Mouse (Mus musculus): Measurements from ENCODE around the gene Hadhb.

The Hadhb gene

GRCm38 (mm10) chr5:30119163-30119562 lies 35.9 kb upstream of the Hadhb start:
- ChIA-PET POLR2A (interaction anchor here in 2 of 4 experiments (0.6 to 2.5 kb wide), 4 partner anchors 9 to 36 kb away, joined by 3 to 12 read pairs (median 5); partner anchors contain the start of genes Hadha (in 2 of the 2) and Hadhb (in 2 of the 2)), CTCF (no interaction called here)

- POLR2A ChIA-PET: interaction anchor here in 2 of 4 experiments (0.7 to 2.5 kb wide), 7 partner anchors 9 to 47 kb away, joined by 3 to 12 read pairs (median 4); partner anchors contain the start of genes Hadha (in 2 of the 2) and Hadhb (in 2 of the 2)
- CTCF ChIA-PET: interaction anchor here in 1 of 4 experiments (0.6 to 0.8 kb wide), 3 partner anchors 9 to 731 kb away, joined by 3 to 6 read pairs (median 3); partner anchors contain the start of gene Il6
These were observed 34.9 kb upstream of the Hadhb start for GRCm38 (mm10) chr5:30120106-30120505.

GRCm38 (mm10) chr5:30122481-30122880 lies 32.6 kb upstream of the Hadhb start:
- POLR2A ChIA-PET: interaction anchor here in 1 of 4 experiments (1.0 kb wide), 1 partner anchor 18 kb away, joined by 3 read pairs; the partner anchor contains the start of gene Garem2

GRCm38 (mm10) chr5:30125587-30125986 lies 29.5 kb upstream of the Hadhb start:
- ChIA-PET POLR2A (interaction anchor here in 2 of 4 experiments (0.5 to 1.8 kb wide), 4 partner anchors 10 to 21 kb away, joined by 3 to 4 read pairs (median 4); no protein-coding TSS in a partner anchor), CTCF (interaction anchor here in 3 of 4 experiments (1.0 to 1.2 kb wide), 3 partner anchors 11 to 60 kb away, joined by 4 read pairs; no protein-coding TSS in a partner anchor)

More at GRCm38 (mm10) chr5:30122481-30122880, 32.6 kb upstream of the Hadhb start:
- CTCF ChIA-PET: interaction anchor here in 1 of 4 experiments (0.7 kb wide), 1 partner anchor 219 kb away, joined by 4 read pairs; no protein-coding TSS in a partner anchor

- ChIA-PET CTCF (no interaction called here), POLR2A (interaction anchor here in 1 of 4 experiments (0.7 to 0.8 kb wide), 2 partner anchors 36 to 42 kb away, joined by 3 to 4 read pairs; no protein-coding TSS in a partner anchor)
These were observed 28.3 kb upstream of the Hadhb start for GRCm38 (mm10) chr5:30126756-30127155.

- ChIA-PET POLR2A (interaction anchor here in 2 of 4 experiments (0.6 to 1.3 kb wide), 4 partner anchors 9 to 214 kb away, joined by 3 read pairs; no protein-coding TSS in a partner anchor), CTCF (no interaction called here)
These were observed 27.0 kb upstream of the Hadhb start for GRCm38 (mm10) chr5:30127921-30128597.

- CTCF ChIA-PET: no interaction called here
- POLR2A ChIA-PET: interaction anchor here in 3 of 4 experiments (0.7 to 1.4 kb wide), 5 partner anchors 8 to 26 kb away, joined by 3 to 5 read pairs (median 3); partner anchors contain the start of genes Hadha (in 1 of the 3) and Hadhb (in 1 of the 3)
These were observed 26.4 kb upstream of the Hadhb start for GRCm38 (mm10) chr5:30128680-30129079.

- ChIA-PET POLR2A (interaction anchor here in 3 of 4 experiments (0.9 to 2.6 kb wide), 5 partner anchors 16 to 24 kb away, joined by 3 to 8 read pairs (median 3); partner anchors contain the start of genes Hadha (in 1 of the 3) and Hadhb (in 1 of the 3)), CTCF (no interaction called here)
These were observed 23.8 kb upstream of the Hadhb start for GRCm38 (mm10) chr5:30131246-30131645.

- ChIA-PET CTCF (interaction anchor here in 1 of 4 experiments (1.2 kb wide), 1 partner anchor 18 kb away, joined by 3 read pairs; no protein-coding TSS in a partner anchor), POLR2A (interaction anchor here in 3 of 4 experiments (0.7 to 2.6 kb wide), 7 partner anchors 9 to 23 kb away, joined by 3 to 8 read pairs (median 3); partner anchors contain the start of genes Hadha (in 1 of the 3) and Hadhb (in 1 of the 3))
These were observed 22.9 kb upstream of the Hadhb start for GRCm38 (mm10) chr5:30132173-30132572.

- ChIA-PET POLR2A (interaction anchor here in 3 of 4 experiments (0.5 to 1.6 kb wide), 3 partner anchors 15 to 19 kb away, joined by 3 to 6 read pairs (median 3); partner anchors contain the start of genes Hadha (in 2 of the 3) and Hadhb (in 2 of the 3)), CTCF (no interaction called here)
These were observed 19.3 kb upstream of the Hadhb start for GRCm38 (mm10) chr5:30135711-30136231.

- CTCF ChIA-PET: interaction anchor here in 1 of 4 experiments (0.6 to 1.0 kb wide), 2 partner anchors 23 to 321 kb away, joined by 3 to 4 read pairs; no protein-coding TSS in a partner anchor
- POLR2A ChIA-PET: interaction anchor here in 3 of 4 experiments (0.5 to 1.2 kb wide), 5 partner anchors 13 to 76 kb away, joined by 3 read pairs; partner anchors contain the start of genes Hadha (in 1 of the 3) and Hadhb (in 1 of the 3)
These were observed 17.8 kb upstream of the Hadhb start for GRCm38 (mm10) chr5:30137271-30137670.

GRCm38 (mm10) chr5:30138193-30138592 lies 16.9 kb upstream of the Hadhb start:
- ChIA-PET CTCF (interaction anchor here in 1 of 4 experiments (0.6 kb wide), 1 partner anchor 444 kb away, joined by 3 read pairs; no protein-coding TSS in a partner anchor), POLR2A (interaction anchor here in 1 of 4 experiments (0.9 to 1.7 kb wide), 3 partner anchors 16 to 24 kb away, joined by 3 to 4 read pairs (median 3); no protein-coding TSS in a partner anchor)

- ChIA-PET CTCF (no interaction called here), POLR2A (no interaction called here)
These were observed 8.5 kb upstream of the Hadhb start for GRCm38 (mm10) chr5:30146526-30146925.

- POLR2A ChIA-PET: interaction anchor here in 2 of 4 experiments (0.8 to 2.4 kb wide), 4 partner anchors 10 to 17 kb away, joined by 3 to 8 read pairs (median 3); no protein-coding TSS in a partner anchor
These were observed 6.7 kb upstream of the Hadhb start for GRCm38 (mm10) chr5:30148133-30148920.

GRCm38 (mm10) chr5:30152007-30152406 lies 3.0 kb upstream of the Hadhb start:
- CTCF ChIA-PET: no interaction called here
- POLR2A ChIA-PET: interaction anchor here in 2 of 4 experiments (1.0 to 1.2 kb wide), 2 partner anchors 37 kb away, joined by 3 read pairs; no protein-coding TSS in a partner anchor

More at GRCm38 (mm10) chr5:30148133-30148920, 6.7 kb upstream of the Hadhb start:
- CTCF ChIA-PET: interaction anchor here in 1 of 4 experiments (0.9 kb wide), 1 partner anchor 34 kb away, joined by 3 read pairs; no protein-coding TSS in a partner anchor

GRCm38 (mm10) chr5:30152413-30152812 lies 2.6 kb upstream of the Hadhb start:
- POLR2A ChIA-PET: interaction anchor here in 2 of 4 experiments (1.0 to 1.2 kb wide), 2 partner anchors 38 kb away, joined by 3 read pairs; no protein-coding TSS in a partner anchor
- CTCF ChIA-PET: interaction anchor here in 2 of 4 experiments (0.6 to 0.7 kb wide), 2 partner anchors 12 to 1845 kb away, joined by 5 to 6 read pairs; no protein-coding TSS in a partner anchor

GRCm38 (mm10) chr5:30153222-30153621 lies 1.8 kb upstream of the Hadhb start:
- ChIA-PET POLR2A (interaction anchor here in 2 of 4 experiments (0.7 to 1.0 kb wide), 2 partner anchors 10 to 38 kb away, joined by 3 read pairs; no protein-coding TSS in a partner anchor), CTCF (interaction anchor here in 1 of 4 experiments (0.7 kb wide), 1 partner anchor 1846 kb away, joined by 6 read pairs; no protein-coding TSS in a partner anchor)

All from embryonic stem cell, embryonic (primary cell).